Mouse (Mus musculus) forebrain, embryonic 16.5 days (tissue): Measurements from ENCODE around the gene Thoc3. TPM values are rescaled to one million over a fixed set of nuclear protein-coding genes. Genes with fewer than 3 reads are reported as not detected.

Source experiments
- ATAC-seq: fragments of 200-750 bp; cut with Nextera tagmentation; 2 replicates; pipeline ENCODE4 v1.8.0; 2017; ENCODE audit warnings: mild to moderate bottlenecking, moderate library complexity
- H3K27ac ChIP-seq: fragments of 300-500 bp; sonication (generic); 2 replicates; pipeline ENCODE4 v1.5.1; 2014; ENCODE audit warnings: low read length, control low read depth
- H3K27me3 ChIP-seq: fragments of 300-500 bp; sonication (generic); replicated peaks from 2 replicates; pipeline ENCODE4 v1.6.1; 2014; ENCODE audit warnings: low read length; ENCODE audit not compliant: control insufficient read depth, insufficient read depth
- H3K36me3 ChIP-seq: fragments of 300-500 bp; sonication (generic); 2 replicates; pipeline ENCODE4 v1.6.1; 2014; ENCODE audit not compliant: control insufficient read depth, insufficient read depth
- H3K4me1 ChIP-seq: fragments of 300-500 bp; sonication (generic); replicated peaks from 2 replicates; pipeline ENCODE4 v1.6.1; 2014; ENCODE audit warnings: low read length; ENCODE audit not compliant: control insufficient read depth, insufficient read depth
- H3K4me2 ChIP-seq: fragments of 300-500 bp; sonication (generic); 2 replicates; pipeline ENCODE4 v1.6.1; 2014; ENCODE audit warnings: mild to moderate bottlenecking, low read length, control low read depth
- H3K4me3 ChIP-seq: fragments of 300-500 bp; sonication (generic); replicated peaks from 2 replicates; pipeline ENCODE4 v1.5.1; 2014; ENCODE audit warnings: mild to moderate bottlenecking, low read length, control low read depth
- H3K9ac ChIP-seq: fragments of 300-500 bp; sonication (generic); replicated peaks from 2 replicates; pipeline ENCODE4 v1.6.1; 2014; ENCODE audit warnings: low read depth, low read length, control low read depth
- H3K9me3 ChIP-seq: fragments of 300-500 bp; sonication (generic); 2 replicates; pipeline ENCODE4 v1.6.1; 2016; ENCODE audit warnings: low read length; ENCODE audit not compliant: control insufficient read depth
- WGBS: fragments of 180-500 bp; shearing (Covaris S2); extraction: QIAGEN DNeasy Blood & Tissue Kit; methylation state at CpG from one replicate; pipeline ENCODE4 v1.1.7; 2014; 5-methylcytosine and 5-hydroxymethylcytosine counted together
- polyA plus RNA-seq: library from polyadenylated mRNA; unstranded; fragments of >200 nt; fragmentation: Nextera tagmentation; extraction: Ambion mirVana; gene quantifications from 2 replicates; pipeline ENCODE4 v1.2.1, GENCODE M21; 2015

Gene Thoc3
- polyA plus RNA-seq, 1 experiment from 2014 or later = 85.6 TPM

DNA sequence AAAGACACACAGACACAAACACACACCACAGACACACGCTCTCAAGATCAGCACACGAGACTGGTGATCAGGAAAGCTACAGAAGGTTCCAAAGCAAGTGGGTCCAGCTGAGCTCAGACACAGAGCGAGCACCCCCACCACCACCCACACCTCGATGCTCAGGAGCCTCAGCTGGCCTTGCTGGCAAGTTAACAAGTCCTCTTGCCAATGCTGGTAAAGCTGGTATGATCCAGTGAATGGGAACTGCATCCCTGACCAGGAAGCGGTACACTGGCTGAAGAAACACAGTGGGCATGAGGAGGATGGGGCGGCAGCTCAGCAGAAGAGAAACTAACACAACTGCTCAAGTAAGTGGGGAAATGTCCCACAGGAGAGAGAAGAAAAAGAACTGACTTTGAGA is 22.7 kb upstream of the Thoc3 start:
- Histone ChIP-seq H3K4me1 (no peaks in the 10 kb centered on the region), H3K4me3 (no peak overlapping the region), H3K27me3 (no peaks in the 10 kb centered on the region), H3K9me3 (no peaks in the 10 kb centered on the region), H3K9ac (no peak overlapping the region), H3K27ac (no peak overlapping the region), H3K4me2 (no peak overlapping the region), H3K36me3 (no peaks in the 10 kb centered on the region)
- no peak for ATAC-seq
- WGBS = 81% methylated on average over 6 of the region's 6 CpGs

DNA sequence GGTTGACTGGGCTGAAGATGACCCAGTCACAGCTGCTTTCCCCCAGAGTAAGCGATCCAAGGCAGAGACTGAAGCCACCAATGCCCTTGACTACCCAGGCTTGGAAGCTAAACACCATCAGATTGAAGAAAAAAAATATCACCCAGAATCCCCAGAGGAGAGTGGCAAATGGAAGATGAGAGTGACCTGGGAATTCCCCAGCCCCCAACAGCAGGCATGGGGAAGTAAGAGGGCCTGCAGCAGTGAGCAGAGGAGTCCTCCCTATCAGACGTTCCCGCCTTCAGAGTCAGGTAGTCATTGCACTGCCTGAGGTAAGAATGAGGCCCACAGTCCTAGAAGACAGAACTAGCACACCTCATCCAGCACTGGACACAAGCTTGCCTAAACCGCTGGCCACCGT is 21.8 kb upstream of the Thoc3 start:
- WGBS = 91% methylated on average over 5 of the region's 5 CpGs
- Histone ChIP-seq H3K4me2 (no peak overlapping the region), H3K9me3 (no peaks in the 10 kb centered on the region), H3K4me3 (no peak overlapping the region), H3K27me3 (no peaks in the 10 kb centered on the region), H3K9ac (no peak overlapping the region), H3K4me1 (no peaks in the 10 kb centered on the region), H3K27ac (no peak overlapping the region), H3K36me3 (no peaks in the 10 kb centered on the region)
- ATAC-seq = no peak

DNA sequence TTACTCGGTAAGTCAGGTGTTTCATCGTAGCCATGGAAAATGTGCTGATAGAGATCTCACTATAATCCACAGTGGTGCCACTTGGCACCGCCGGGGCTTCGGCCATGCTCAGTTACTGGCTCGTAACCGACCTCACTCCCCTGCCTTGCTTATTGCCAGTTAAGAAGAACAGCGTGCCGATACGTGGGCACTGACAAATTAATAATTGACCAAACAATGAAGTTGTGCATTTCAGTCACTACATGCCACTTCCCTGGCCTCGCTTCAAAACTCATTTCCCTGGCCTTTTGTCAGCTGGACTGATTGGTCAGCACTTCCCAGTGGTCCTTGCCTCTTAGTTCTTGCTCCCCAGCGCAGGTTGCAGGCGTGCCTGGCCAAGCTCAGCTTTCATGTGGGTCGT is 12.8 kb upstream of the Thoc3 start:
- Histone ChIP-seq H3K9ac (no peak overlapping the region), H3K4me2 (no peak overlapping the region), H3K9me3 (no peaks in the 10 kb centered on the region), H3K4me1 (no peaks in the 10 kb centered on the region), H3K36me3 (no peaks in the 10 kb centered on the region), H3K27me3 (no peaks in the 10 kb centered on the region), H3K4me3 (no peak overlapping the region), H3K27ac (no peak overlapping the region)
- 86% methylated on average over 14 of the region's 14 CpGs for WGBS
- ATAC-seq = no peak

DNA sequence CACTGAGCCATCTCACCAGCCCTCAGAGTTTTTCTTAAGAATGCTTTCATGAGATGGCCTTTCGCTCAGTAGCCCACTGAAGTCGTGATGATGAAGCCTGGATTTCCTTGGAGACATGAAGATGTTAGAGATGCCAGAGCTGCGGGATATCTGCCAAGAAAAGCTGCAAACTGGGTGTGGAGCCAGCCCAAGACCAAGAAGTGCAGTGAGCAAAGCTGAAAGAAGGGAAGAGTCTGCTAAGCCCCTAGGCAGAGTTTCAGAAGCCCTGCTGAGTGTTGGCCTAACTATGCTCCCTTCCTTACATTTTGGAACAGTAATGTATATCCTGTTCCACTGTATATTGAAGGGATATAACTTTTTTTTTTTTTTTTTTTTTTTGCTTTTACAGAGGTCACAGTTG is 10.6 kb upstream of the Thoc3 start:
- Histone ChIP-seq H3K9ac (no peak overlapping the region), H3K36me3 (no peaks in the 10 kb centered on the region), H3K4me2 (no peak overlapping the region), H3K9me3 (no peaks in the 10 kb centered on the region), H3K4me1 (no peaks in the 10 kb centered on the region), H3K27me3 (no peaks in the 10 kb centered on the region), H3K4me3 (no peak overlapping the region), H3K27ac (no peak overlapping the region)
- no peak for ATAC-seq
- 66% methylated on average over 3 of the region's 3 CpGs for WGBS

DNA sequence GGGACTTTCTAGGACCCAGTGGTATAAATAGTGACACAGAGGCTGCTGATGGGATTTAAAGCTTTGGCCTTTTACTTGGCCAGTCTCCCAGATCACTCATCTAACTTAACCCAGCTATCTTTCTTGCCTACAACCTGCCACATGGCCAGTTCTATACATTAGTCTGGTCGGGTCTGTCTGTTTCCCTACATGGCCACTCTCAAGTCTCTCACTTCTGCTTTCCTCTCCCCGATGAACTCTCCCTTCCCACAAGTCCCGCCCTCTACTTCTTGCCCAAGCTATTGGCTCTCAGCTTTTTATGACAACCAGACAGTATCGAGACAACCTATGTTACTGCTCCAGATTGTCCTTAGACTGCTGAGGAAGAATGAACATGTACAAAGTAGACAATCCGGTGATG is 7.1 kb upstream of the Thoc3 start:
- Histone ChIP-seq H3K9me3 (no peaks in the 10 kb centered on the region; the same call in 1 of the 2 replicates), H3K4me1 (no peaks in the 10 kb centered on the region), H3K36me3 (no peaks in the 10 kb centered on the region), H3K4me2 (no peak overlapping the region), H3K27ac (no peak overlapping the region), H3K9ac (no peak overlapping the region), H3K4me3 (no peak overlapping the region), H3K27me3 (no peaks in the 10 kb centered on the region)
- WGBS = 83% methylated on average over 5 of the region's 5 CpGs
- ATAC-seq = no peak

DNA sequence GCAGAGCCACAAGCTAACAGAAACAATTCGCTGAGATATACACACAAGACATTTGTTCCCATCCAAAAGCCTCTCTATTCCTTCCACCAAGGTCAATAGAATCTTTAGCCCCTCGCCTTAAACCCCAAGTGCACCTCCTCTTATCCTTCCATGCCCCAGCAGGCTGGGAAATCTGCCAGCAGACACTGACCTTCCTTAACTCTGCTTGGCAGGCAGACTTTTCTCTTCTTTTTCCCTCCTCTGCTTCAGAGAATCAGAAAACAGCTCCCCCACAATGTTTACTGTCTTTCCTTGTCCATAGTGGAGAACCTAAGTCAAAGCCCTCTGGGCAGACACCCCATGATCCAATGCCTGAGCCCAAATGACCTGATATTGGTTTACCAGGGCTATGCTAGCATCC is 6.3 kb upstream of the Thoc3 start:
- 70% methylated on average over 2 of the region's 2 CpGs for WGBS
- H3K27ac ChIP-seq = no peak overlapping the region
- no peak for ATAC-seq
- no peaks in the 10 kb centered on the region for H3K4me1 ChIP-seq
- no peaks in the 10 kb centered on the region for H3K36me3 ChIP-seq
- H3K4me2 ChIP-seq = no peak overlapping the region
- no peaks in the 10 kb centered on the region for H3K27me3 ChIP-seq
- H3K9me3 ChIP-seq = no peaks in the 10 kb centered on the region; the same call in 1 of the 2 replicates
- no peak overlapping the region for H3K4me3 ChIP-seq
- no peak overlapping the region for H3K9ac ChIP-seq

DNA sequence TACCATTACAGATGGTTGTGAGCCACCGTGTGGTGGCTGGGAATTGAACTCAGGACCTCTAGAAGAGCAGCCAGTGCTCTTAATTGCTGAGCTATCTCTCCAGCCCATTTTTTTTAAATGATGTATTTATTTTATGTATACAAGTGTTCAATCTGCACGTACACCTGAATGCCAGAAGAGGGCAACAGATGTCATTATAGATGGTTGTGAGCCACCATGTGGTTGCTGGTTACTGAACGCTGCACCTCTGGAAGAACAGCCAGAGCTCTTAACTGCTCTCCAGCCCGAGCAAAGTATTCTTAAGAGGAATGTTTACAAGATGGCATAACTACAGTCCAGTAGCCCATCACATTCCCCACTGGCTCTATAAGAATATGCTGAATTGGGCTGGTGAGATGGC is 3.3 kb upstream of the Thoc3 start:
- Histone ChIP-seq H3K36me3 (no peaks in the 10 kb centered on the region), H3K9me3 (no peaks in the 10 kb centered on the region; the same call in 1 of the 2 replicates), H3K4me1 (peaks cover 11% of the 10 kb centered on the region), H3K9ac (no peak overlapping the region), H3K4me2 (no peak overlapping the region), H3K27ac (no peak overlapping the region), H3K27me3 (no peaks in the 10 kb centered on the region), H3K4me3 (no peak overlapping the region)
- 82% methylated on average over 4 of the region's 4 CpGs for WGBS
- no peak for ATAC-seq

DNA sequence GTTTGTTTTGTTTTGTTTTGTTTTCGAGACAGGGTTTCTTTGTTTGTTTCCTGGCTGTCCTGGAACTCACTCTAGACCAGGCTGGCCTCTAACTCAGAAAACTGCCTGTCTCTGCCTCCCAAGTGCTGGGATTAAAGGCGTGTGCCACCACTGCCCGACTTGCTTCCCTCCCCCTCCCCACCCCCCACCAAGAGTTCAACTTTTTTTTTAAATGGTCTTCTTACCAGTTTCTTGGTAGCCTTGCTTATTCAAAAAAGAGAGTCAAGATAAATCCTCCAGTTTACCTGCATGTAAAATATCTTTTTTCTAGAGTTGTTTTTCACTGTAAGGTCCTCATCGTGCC is 334 bp upstream of the Thoc3 start:
- H3K4me2 ChIP-seq = peak overlapping the region; percentile 50
- 18% methylated on average over 4 of the region's 4 CpGs for WGBS
- H3K27me3 ChIP-seq = no peaks in the 10 kb centered on the region
- no peak overlapping the region for H3K27ac ChIP-seq
- H3K36me3 ChIP-seq = peaks cover 26% of the 10 kb centered on the region
- peak; percentile 73 for ATAC-seq
- peaks cover 11% of the 10 kb centered on the region for H3K4me1 ChIP-seq
- peak overlapping the region; percentile 22; the same call in 1 of the 2 replicates for H3K9ac ChIP-seq
- H3K4me3 ChIP-seq = peak overlapping the region; percentile 75
- H3K9me3 ChIP-seq = peaks cover 2% of the 10 kb centered on the region; the same call in 1 of the 2 replicates

DNA sequence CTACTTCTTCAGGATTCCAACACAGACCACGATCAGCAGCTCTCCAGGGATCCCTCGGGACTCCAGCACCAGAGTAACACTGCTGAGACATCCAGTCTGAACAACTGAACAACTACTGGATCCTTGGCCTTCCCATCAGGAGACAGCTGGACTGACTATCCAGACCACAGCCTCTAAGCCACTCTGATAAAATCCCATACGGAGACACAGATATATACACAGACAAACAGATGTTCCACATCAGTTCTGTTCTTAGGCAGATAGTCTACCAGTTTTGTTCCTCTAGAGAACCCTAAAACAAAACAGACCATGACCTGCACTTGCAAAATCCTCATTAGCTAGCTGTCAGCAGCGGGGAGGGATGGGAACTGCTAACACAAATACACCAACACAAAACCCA is 9.4 kb downstream of the Thoc3 start:
- Histone ChIP-seq H3K4me3 (no peak overlapping the region), H3K4me2 (no peak overlapping the region), H3K27me3 (no peaks in the 10 kb centered on the region), H3K9ac (no peak overlapping the region), H3K4me1 (no peaks in the 10 kb centered on the region), H3K36me3 (peaks cover 54% of the 10 kb centered on the region), H3K27ac (no peak overlapping the region), H3K9me3 (0 out of 2 replicates have a peak, but pooled peaks cover 1% of the 10 kb centered on the region)
- no peak for ATAC-seq
- 87% methylated on average over 4 of the region's 4 CpGs for WGBS

DNA sequence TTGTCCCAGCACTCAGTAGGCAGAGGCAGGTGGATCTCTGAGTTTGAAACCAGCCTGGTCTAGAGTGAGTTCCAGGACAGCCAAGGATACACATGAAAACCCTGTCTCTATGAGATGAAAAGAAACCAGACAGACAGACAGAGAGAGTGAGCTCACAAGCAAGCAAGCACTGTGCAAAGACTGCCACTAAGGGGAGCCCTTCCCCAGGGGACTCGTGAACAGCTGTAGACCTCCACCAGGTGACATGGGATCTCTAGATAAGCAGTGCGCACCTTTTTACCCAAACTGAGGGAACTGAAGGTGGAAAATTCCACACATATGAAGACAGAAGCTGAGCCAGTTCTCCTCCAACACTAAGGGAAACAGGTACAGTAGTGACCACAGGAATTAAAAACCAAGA is 11.6 kb downstream of the Thoc3 start:
- H3K9me3 ChIP-seq = no peaks in the 10 kb centered on the region
- H3K4me3 ChIP-seq = no peak overlapping the region
- no peaks in the 10 kb centered on the region for H3K27me3 ChIP-seq
- H3K36me3 ChIP-seq = peaks cover 34% of the 10 kb centered on the region
- H3K27ac ChIP-seq = no peak overlapping the region
- H3K4me1 ChIP-seq = no peaks in the 10 kb centered on the region
- 85% methylated on average over 2 of the region's 2 CpGs for WGBS
- no peak overlapping the region for H3K9ac ChIP-seq
- no peak for ATAC-seq
- no peak overlapping the region for H3K4me2 ChIP-seq
